Mouse (Mus musculus) cerebellum, postnatal 10 days (tissue): ENCODE measurements at regions not wholly inside any gene's neighbourhood (a gene's known extent, or its start where the extent isn't known, plus 50 kb on each side); places are given as distances from the start of the nearest gene placed in this dataset.
"Not testable (repeated sequence)": the region's sequence is repeated elsewhere in the genome, so short reads cannot be mapped to it uniquely, and the experiment has no call there.

ENCODE experiments used
- DNase-seq, 2 experiments: peaks; one replicate each; pipeline ENCODE4 v3.0.0; 2021; ENCODE audit warnings: mixed read lengths in 2 of 2

DNA sequence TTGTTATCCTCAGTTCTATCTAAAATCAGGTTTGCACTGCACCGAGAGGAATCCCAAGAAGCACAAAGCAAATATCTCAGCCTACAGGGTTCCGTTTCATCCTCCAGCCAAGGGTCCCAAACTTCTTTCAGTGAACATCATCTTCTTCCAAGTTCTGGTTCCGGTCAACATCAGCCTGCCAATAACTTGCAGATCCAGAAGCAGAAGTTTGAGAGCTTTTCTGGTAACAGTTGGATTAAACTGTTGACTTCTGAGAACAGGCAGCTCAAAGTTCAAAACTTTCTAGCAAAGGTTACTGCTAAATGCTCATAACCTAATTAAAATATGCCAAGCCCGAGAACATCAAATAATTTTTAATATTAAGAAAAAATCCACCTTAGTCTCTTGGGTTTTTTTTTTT, 237.0 kb upstream of the Gm37988 start:
- no peak for DNase-seq

- DNase-seq, result peak; percentile 84 to 88
These were observed 236.1 kb upstream of the Gm37988 start for GRCm38 (mm10) chr1:4571299-4572202.

DNA sequence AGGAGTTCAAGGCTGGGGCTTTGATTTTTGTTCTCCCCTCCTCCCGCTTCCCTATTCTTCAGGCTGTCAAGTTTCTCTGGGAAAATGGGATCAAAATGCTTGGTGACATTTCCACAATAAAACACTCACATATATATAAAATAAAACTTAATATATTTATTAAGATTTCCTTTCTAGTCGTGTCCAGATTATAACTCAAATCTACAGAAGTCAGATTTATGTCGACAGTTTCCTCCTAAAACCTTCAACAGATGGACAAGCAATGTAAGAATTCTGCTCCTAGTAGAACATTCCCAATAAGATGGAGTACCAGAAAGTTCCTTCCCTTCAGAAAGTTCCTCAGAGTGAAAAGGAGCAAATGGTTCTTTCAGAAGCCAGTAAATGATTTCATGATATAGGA, 235.4 kb upstream of the Gm37988 start:
- DNase-seq, result no peak

- no peak for DNase-seq
These were observed 233.6 kb upstream of the Gm37988 start for GRCm38 (mm10) chr1:4574101-4574500.

DNA sequence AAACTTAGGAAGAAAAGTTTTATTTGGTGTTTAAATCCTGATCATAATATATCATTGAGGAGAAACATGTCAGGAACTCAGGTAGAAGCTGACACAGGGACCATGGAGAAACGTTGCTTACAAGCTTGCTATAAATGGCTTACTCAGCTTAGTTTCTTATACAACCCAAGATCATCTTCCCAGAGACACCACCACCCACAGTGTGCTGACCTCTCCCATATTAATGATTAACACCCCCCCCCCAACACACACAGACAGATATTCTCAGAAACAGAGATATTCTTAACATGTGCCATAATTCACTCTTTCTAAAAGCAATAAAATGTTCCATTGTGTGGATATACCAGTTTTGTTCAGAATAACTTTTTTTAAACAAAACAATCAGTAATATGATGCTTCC, 230.7 kb upstream of the Gm37988 start:
- DNase-seq, result no peak

DNA sequence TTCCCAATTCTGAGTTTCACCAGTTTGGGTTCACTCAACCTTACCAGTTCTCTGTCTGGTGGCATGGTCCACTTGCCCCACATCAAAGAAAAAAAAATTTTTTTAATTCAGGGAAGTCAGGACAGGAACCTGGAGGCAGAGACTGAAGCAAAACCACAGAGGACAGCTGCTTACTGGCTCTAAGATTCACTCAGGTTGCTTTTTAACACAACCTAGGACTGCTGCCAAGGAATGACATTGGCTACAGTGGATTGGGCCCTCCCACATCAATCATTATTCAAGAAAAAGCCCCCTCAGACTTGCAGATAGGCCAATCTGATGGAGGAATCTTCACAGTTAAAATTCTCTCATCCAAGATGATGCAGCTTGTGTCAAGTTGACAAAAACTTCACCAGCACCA, 225.2 kb upstream of the Gm37988 start:
- DNase-seq, result no peak

- DNase-seq, result no peak
These were observed 209.8 kb upstream of the Gm37988 start for GRCm38 (mm10) chr1:4597856-4598255.

- DNase-seq, result no peak
These were observed 209.3 kb upstream of the Gm37988 start for GRCm38 (mm10) chr1:4598425-4598824.

GRCm38 (mm10) chr1:4602386-4602785, 205.3 kb upstream of the Gm37988 start:
- no peak for DNase-seq

DNA sequence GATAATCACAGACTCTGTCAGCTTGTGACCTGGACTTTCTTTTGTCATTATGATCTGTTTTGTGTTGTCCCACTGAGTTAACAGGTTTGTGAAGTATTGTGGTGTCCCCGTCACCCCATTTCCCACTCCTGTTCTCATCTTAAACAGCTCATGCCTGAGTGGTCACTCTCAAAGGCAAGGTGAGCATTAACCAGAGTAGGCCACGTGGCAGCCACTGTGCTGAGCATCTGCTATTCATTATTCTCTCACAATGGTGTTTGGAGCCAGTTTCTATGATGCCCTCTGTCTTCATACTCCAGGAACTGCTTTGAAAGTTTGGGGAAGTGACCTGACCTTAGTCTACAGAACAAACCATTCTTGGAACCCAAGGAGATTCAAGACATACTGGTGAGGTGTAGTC, 198.9 kb upstream of the Gm37988 start:
- no peak for DNase-seq

DNA sequence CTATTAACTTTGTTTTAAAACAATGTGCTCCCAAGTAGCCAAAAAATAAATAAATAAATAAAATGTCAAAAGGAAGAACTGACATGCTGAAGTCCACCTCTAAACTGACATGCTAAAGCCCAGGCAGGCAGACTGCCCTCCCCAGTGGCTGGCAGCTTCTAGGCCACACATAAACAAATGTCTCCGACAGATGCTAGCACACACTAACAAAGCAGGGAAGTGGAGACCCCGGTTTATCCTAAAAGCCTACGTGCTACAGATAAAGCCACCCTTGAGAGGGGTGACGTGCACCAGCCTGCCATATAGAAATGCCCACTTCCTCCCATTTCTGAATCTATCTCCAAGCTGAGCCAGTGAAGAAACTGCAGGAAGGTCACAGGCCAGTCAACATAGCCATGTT, 194.4 kb upstream of the Gm37988 start:
- no peak for DNase-seq

DNA sequence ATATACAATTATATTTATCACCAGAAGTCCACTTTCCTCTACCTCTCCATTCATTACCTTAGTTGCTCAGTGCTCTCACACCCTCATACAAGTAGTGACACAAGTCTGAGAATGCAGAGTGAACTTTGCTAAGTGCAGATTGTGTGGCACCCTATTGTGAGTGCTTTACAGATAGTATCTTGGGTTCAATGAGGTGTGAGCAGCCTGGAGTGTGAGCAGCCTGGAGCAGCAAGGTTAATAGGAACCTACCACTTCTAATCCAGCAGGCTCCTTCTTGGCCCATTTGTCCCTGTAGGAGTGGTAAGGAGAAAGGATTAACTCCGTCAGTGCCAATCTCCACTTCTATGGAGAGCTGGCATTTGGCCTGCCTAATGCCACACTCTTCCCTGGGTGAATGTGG, 192.4 kb upstream of the Gm37988 start:
- no peak for DNase-seq

DNA sequence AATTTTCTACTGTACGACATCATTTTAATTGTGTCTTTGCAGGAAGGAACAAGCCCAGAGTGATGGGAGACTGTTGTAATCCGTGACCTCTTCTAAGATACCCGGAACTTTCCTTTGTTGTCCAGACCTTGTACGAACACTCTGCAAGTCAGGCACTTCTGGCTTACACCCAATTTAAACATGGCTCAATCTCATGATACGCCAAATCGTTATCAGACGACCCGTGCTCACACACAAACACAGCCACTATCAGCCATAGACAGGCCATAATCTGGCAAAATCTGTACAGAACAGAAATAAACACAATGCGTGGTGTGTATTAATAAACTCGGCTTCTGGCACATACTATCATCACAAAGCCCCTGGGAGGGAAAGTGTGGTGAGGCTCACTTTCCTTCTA, 190.2 kb upstream of the Gm37988 start:
- DNase-seq, result no peak

DNA sequence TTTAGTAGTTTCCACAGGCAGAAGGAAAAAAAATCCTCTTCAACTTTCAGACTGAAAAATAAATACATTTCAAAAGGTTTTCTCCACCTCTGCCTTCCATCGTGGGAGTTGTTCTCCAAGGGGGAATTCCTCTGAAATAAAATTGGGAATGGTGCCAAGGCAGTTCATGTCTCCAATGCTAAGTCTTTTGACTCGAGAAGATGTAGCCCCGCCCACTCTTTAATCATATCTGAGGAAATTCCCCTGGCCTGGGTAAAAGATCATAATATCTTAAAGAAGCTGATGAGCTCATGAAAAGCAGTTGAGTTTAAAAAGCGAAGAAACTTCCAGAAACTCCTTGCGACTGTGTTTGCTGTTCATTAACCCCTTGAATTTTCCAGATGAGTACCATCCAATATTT, 185.3 kb upstream of the Gm37988 start:
- no peak for DNase-seq

- DNase-seq, result no peak
These were observed 184.4 kb upstream of the Gm37988 start for GRCm38 (mm10) chr1:4623268-4623667.

- peak; percentile 26 to 47 for DNase-seq
These were observed 153.8 kb upstream of the Gm37988 start for GRCm38 (mm10) chr1:4653937-4654336.

DNA sequence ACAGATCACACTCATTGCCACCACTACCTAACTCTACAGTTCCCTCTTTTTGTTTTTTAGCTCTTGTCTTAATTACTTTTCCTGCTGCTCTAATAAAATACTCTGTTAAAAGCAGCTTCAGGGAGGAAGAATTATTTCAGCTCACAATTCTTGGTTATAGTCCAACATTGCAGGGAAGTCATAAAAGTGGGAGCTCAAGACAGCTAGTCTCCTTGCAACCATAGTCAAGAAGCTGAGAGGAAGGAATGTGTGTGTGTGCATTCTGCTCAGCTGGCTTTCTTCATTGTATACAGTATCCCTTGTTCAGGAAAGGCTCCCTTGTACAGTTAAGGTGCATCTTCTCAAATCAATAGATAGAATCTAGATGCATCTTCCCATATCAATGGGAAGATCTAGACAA, 152.4 kb upstream of the Gm37988 start:
- no peak for DNase-seq

DNA sequence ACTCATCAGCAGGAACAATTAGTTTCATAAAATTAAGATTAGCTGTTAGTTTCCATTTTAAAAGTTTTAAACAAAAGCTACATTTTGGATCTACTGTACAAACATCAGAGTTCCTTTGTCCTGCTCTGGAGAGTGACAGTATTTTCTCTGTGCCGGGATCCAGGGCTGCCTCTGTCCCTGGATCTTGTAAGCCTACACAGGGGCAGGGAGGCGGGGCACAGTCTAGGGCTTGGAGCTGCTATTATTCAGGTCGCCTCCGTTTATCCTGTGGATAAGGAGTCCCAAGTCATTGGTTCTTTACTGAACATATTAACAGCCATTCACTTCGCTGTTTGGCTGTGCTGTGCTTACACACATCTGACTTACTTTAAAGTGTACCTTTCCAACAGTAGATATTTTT, 150.8 kb upstream of the Gm37988 start:
- no peak for DNase-seq

GRCm38 (mm10) chr1:4660081-4660480, 147.6 kb upstream of the Gm37988 start:
- DNase-seq, result not testable (repeated sequence)

GRCm38 (mm10) chr1:4660616-4661015, 147.1 kb upstream of the Gm37988 start:
- not testable (repeated sequence) for DNase-seq

GRCm38 (mm10) chr1:4661761-4662160, 145.9 kb upstream of the Gm37988 start:
- DNase-seq, result no peak

DNA sequence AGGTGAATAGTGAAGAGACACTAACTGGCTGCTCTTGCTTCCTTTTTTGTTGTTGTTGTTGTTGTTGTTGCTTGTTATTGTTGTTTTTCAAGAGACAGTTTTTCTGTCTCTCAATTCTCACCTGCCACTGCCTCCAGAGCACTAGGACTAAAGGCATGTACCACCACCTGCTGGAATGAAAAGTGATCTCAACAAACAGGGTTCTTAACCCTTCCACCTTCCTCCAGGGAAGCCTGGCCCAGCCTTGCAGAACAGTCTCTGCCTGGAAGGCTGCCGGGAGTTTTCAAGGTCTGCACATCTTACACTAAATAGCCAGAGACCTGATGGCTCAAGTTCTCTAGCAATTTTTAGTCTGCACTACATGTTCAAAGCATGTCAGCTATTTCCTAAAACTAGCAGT, 138.0 kb upstream of the Gm37988 start:
- no peak for DNase-seq

- peak in 1 of 2 experiments; percentile 3 for DNase-seq
These were observed 136.3 kb upstream of the Gm37988 start for GRCm38 (mm10) chr1:4671237-4672019.

GRCm38 (mm10) chr1:4672344-4672743, 135.3 kb upstream of the Gm37988 start:
- no peak for DNase-seq
